Mouse (Mus musculus): ENCODE data around the gene Nbeal2.

The Nbeal2 gene

DNA sequence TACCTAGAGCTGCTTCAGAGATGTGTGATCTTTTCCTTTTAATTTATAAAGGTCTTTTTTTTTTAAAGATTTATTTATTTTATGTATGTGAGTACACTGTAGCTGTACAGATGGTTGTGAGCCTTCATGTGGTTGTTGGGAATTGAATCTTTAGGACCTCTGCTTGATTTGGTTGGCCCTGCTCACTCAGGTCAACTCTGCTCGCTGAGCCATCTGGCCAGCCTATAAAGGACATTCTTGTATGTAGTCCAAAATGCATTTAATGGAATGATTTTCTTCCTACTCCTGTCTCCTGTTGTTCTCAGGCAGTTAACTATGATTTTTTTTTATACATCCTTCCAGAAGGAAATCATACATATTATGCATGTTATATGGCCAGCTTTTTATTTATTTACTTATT lies 70.4 kb downstream of the Nbeal2 start:
- DNase-seq (ENCODE audit: low read depth, low spot score), result no peak

DNA sequence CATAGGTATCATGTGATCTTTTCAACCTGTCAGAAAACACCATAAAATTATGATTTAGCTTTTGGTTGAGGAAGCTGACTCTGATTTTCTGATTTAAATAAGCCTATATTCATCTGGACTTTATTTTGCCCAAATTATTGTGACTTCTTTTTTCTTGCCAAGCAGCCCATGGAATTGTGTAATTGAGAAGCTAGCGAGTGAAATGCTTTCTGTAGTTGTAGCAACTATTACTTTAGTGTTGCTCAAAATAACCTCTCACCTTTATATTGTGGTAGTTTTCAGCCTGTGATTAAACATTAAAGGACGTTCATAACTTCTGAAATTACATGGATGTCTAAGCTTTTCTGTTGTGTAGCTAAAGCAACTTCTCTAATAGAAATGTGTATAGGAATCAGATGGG lies 71.8 kb downstream of the Nbeal2 start:
- DNase-seq (ENCODE audit: low read depth, low spot score), result no peak

All from CD4-positive, CD25-positive, alpha-beta regulatory T cell, adult 2 months (primary cell).